Mouse (Mus musculus) stomach, postnatal 0 days (tissue): ENCODE results near the gene Map2k2. TPM values are rescaled to one million over a fixed set of nuclear protein-coding genes. Genes with fewer than 3 reads are reported as not detected.

Experiments used
- ATAC-seq: fragments of 200-750 bp; cut with Nextera tagmentation; 2 replicates; pipeline ENCODE4 v1.8.0; 2017; ENCODE audit not compliant: low FRiP score, low TSS enrichment
- DNase-seq: peaks from one replicate; pipeline ENCODE4 v3.0.0-alpha.2; 2016; ENCODE audit warnings: low spot score
- H3K27ac ChIP-seq: fragments of 300-500 bp; sonication (generic); replicated peaks from 2 replicates; pipeline ENCODE4 v1.5.1; 2014; ENCODE audit warnings: mild to moderate bottlenecking, control low read depth
- H3K27me3 ChIP-seq: fragments of 300-500 bp; sonication (generic); 2 replicates; pipeline ENCODE4 v1.6.1; 2014; ENCODE audit warnings: low read length; ENCODE audit not compliant: control insufficient read depth, insufficient read depth
- H3K36me3 ChIP-seq: fragments of 300-500 bp; sonication (generic); 2 replicates; pipeline ENCODE4 v1.6.1; 2014; ENCODE audit warnings: low read length, mixed read lengths; ENCODE audit not compliant: control insufficient read depth, insufficient read depth
- H3K4me1 ChIP-seq: fragments of 300-500 bp; sonication (generic); replicated peaks from 2 replicates; pipeline ENCODE4 v1.6.1; 2014; ENCODE audit warnings: antibody characterized with exemption; ENCODE audit not compliant: control insufficient read depth, insufficient read depth
- H3K4me2 ChIP-seq: fragments of 300-500 bp; sonication (generic); replicated peaks from 2 replicates; pipeline ENCODE4 v1.6.1; 2014; ENCODE audit warnings: low read depth, mild to moderate bottlenecking, control low read depth, moderate library complexity
- H3K4me3 ChIP-seq: fragments of 300-500 bp; sonication (generic); 2 replicates; pipeline ENCODE4 v1.5.1; 2014; ENCODE audit warnings: low read depth, low read length, control low read depth
- H3K9ac ChIP-seq: fragments of 300-500 bp; sonication (generic); 2 replicates; pipeline ENCODE4 v1.6.1; 2014; ENCODE audit warnings: mild to moderate bottlenecking, low read length, control low read depth, mixed read lengths
- H3K9me3 ChIP-seq: fragments of 300-500 bp; sonication (generic); 2 replicates; pipeline ENCODE4 v1.6.1; 2016; ENCODE audit warnings: low read length; ENCODE audit not compliant: control insufficient read depth
- CTCF ChIP-seq: IDR thresholded peaks from 2 replicates; pipeline ENCODE4 v1.5.1; 2016; ENCODE audit warnings: antibody characterized with exemption, low read depth, mild to moderate bottlenecking, moderate library complexity
- EP300 ChIP-seq: optimal IDR thresholded peaks from 2 replicates; pipeline ENCODE3; 2016; ENCODE audit warnings: antibody characterized with exemption
- WGBS: fragments of 180-500 bp; shearing (Covaris S2); extraction: QIAGEN DNeasy Blood & Tissue Kit; methylation state at CpG from one replicate; pipeline ENCODE4 v1.1.7; 2014; 5-methylcytosine and 5-hydroxymethylcytosine counted together
- polyA plus RNA-seq: library from polyadenylated mRNA; unstranded; fragments of >200 nt; fragmentation: Nextera tagmentation; extraction: Ambion mirVana; gene quantifications from 2 replicates; pipeline ENCODE4 v1.2.1, GENCODE M21; 2015

The Map2k2 gene
- polyA plus RNA-seq, 1 experiment from 2014 or later: 135 TPM

DNA sequence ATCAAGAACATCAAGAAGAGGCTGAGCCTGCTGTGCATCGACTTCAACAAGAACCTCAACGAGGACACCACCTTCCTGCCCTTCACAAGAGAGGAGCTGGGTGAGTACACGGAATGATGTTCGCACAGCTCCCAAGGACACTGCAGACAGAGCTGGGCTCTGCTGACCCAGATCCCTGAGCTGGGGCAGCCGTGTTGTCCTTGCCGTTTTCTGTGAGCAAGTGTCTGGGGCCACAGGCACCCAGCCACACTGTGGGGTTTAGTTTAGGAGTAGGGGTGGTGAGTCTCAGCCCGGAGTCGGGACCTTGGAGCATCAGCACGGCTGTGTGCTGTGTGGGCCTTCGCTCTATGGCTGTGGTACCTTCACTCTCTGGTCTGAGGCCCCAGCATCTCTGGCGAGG lies 27.8 kb upstream of the Map2k2 start:
- H3K36me3 ChIP-seq: peaks cover 27% of the 10 kb centered on the region
- 92% methylated on average over 11 of the region's 11 CpGs for WGBS
- DNase-seq: no peak

DNA sequence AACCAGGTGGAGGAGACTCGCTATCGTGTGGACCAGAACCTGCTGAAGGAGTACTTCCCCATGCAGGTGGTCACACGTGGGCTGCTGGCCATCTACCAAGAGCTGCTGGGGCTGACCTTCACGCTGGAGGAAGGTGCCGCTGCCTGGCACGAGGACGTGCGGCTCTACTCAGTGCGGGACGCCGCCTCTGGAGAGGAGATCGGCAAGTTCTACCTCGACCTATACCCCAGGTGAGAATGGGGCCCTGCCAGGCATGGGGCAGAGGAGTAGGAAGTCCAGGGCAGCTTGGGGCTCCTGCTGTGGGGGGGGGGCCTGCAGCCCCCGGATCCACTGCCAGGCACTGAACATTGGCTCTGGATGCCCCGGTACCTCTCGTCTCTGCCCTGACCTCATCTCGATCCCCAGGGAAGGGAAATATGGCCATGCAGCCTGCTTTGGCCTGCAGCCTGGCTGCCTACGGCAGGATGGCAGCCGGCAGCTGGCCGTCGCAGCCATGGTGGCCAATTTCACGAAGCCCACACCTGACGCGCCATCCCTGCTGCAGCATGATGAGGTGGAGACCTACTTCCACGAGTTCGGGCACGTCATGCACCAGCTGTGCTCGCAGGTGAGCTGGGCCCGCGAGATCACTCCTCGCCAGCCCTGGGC lies 25.6 kb upstream of the Map2k2 start:
- ATAC-seq: no peak
- TF ChIP-seq EP300 (no peak), CTCF (no peak)
- peaks cover 20% of the 10 kb centered on the region for H3K36me3 ChIP-seq
- no peak overlapping the region for H3K4me2 ChIP-seq
- H3K9ac ChIP-seq: no peak overlapping the region
- no peaks in the 10 kb centered on the region for H3K9me3 ChIP-seq
- H3K4me3 ChIP-seq: no peak overlapping the region
- H3K27ac ChIP-seq: no peak overlapping the region
- no peak for DNase-seq
- WGBS: 90% methylated on average over 31 of the region's 31 CpGs
- no peaks in the 10 kb centered on the region for H3K27me3 ChIP-seq
- no peaks in the 10 kb centered on the region for H3K4me1 ChIP-seq

More for the DNA sequence above, 27.8 kb upstream of the Map2k2 start:
- TF ChIP-seq CTCF: no peak
- TF ChIP-seq EP300: no peak
- ATAC-seq: no peak
- no peaks in the 10 kb centered on the region for H3K9me3 ChIP-seq
- no peaks in the 10 kb centered on the region for H3K4me1 ChIP-seq
- no peak overlapping the region for H3K4me3 ChIP-seq
- no peaks in the 10 kb centered on the region for H3K27me3 ChIP-seq
- H3K27ac ChIP-seq: no peak overlapping the region
- H3K4me2 ChIP-seq: no peak overlapping the region
- no peak overlapping the region for H3K9ac ChIP-seq

DNA sequence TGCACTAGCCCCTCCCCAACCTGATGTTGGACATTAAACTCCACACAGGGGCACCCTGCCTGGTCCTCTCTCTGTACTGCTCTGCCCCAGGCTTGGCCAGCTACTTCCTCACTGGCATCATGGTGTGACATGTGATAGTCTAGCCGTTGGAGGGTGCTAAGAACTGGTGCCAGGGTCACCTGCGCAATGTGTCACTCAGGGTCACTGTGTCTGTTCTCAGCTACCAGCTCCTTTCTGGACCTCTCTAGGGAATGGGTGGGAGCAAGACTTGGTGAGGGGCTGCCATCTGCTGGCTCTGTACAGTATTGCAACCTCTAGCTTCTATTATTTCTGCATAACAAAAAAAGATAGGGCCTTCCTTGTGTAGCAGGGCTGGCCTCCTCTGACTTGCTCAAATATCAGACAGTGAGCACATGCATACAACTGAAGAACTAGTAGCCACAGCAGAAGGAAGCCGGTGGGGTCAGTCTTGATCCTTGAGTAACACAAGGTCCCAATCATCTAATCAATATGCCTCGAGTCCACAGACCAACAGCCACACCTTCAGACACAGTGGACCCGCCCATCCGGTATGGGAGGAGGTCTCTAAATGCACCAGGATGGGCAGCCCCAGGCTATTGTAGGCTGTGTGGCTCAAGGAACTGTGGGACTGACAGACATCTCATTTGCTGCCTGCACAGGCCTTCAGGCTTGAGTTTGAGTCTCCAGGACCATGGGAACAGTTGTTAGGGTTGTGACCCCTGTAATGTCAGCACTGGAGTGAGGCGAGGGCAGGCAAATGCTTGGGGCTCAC lies 23.4 kb upstream of the Map2k2 start:
- TF ChIP-seq EP300 (no peak), CTCF (peak; percentile 91)
- WGBS: 68% methylated on average over 7 of the region's 7 CpGs
- H3K27ac ChIP-seq: no peak overlapping the region
- H3K9me3 ChIP-seq: no peaks in the 10 kb centered on the region
- H3K4me3 ChIP-seq: no peak overlapping the region
- H3K4me1 ChIP-seq: no peaks in the 10 kb centered on the region
- H3K4me2 ChIP-seq: no peak overlapping the region
- H3K9ac ChIP-seq: no peak overlapping the region
- H3K36me3 ChIP-seq: peaks cover 16% of the 10 kb centered on the region
- ATAC-seq (peak; percentile 67), DNase-seq (peak; percentile 76)
- H3K27me3 ChIP-seq: no peaks in the 10 kb centered on the region

DNA sequence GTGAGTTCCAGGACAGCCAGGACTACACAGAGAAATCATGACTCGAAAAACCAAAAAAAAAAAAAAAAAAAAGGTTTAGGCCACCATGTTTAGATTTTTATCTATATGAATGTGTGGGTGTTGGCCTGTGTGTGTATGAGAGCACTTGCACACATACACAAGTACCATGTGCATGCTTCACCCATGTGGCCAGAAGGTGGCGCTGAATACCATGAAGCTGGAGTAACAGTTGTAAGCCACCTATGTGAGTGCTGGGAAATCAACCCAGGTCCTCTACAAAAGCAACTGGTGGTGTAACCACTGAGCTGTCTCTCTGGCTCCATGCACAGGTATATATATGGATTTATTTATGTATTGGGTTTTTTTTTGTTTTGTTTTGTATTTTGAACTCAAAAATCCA lies 18.7 kb upstream of the Map2k2 start:
- DNase-seq: no peak
- Histone ChIP-seq H3K9ac (no peak overlapping the region), H3K4me2 (no peak overlapping the region), H3K4me3 (no peak overlapping the region), H3K27me3 (no peaks in the 10 kb centered on the region), H3K9me3 (no peaks in the 10 kb centered on the region), H3K36me3 (no peaks in the 10 kb centered on the region), H3K4me1 (no peaks in the 10 kb centered on the region), H3K27ac (no peak overlapping the region)
- WGBS: 49% methylated on average over 2 of the region's 2 CpGs
- TF ChIP-seq EP300 (no peak), CTCF (peak; percentile 58)
- ATAC-seq: no peak

DNA sequence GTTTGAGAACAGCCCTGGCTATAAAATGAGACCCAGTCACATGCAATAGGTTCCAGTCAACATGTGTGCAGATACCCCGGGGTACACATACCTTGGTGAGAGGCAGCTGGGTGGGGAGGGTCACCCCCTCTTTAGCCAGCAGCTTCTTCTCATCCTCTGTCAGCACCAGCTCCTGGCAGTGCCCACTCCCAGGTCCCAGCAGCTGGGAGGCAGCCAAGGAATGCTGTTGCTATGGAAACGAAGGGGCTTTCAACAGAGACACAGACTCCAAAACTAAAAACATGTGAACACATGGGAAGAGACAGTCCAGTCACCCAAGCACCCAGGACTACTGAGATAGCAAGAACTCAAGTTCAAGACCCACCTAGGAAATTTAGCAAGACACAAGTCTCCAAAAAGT lies 16.5 kb upstream of the Map2k2 start:
- DNase-seq: no peak
- ATAC-seq: no peak
- Histone ChIP-seq H3K9me3 (no peaks in the 10 kb centered on the region), H3K4me3 (no peak overlapping the region), H3K27me3 (no peaks in the 10 kb centered on the region), H3K27ac (no peak overlapping the region), H3K4me2 (no peak overlapping the region), H3K9ac (no peak overlapping the region), H3K4me1 (no peaks in the 10 kb centered on the region), H3K36me3 (no peaks in the 10 kb centered on the region)
- 29% methylated on average over 2 of the region's 2 CpGs for WGBS
- no peak for TF ChIP-seq EP300
- no peak for TF ChIP-seq CTCF

DNA sequence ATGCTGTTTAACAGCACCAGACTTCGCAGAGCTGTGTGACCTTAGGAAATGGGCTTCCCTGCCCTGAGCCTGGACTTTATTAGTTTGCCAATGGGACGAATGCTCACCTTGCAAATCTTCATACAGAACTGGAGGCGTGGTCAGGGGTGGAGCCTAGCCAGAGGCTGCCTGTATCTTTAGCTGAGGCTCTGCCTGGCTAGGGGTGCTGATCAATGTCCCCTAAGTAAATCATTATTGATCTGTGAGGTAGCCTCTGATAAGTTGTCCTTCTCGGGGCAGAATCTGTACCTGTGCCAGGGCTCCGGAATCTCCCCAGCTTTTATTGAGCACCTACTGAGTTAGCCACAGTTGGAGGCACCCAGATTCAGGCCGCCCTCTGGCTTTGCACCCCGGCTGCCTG lies 15.1 kb upstream of the Map2k2 start:
- Histone ChIP-seq H3K36me3 (no peaks in the 10 kb centered on the region), H3K4me1 (no peaks in the 10 kb centered on the region), H3K27me3 (no peaks in the 10 kb centered on the region), H3K4me3 (no peak overlapping the region), H3K4me2 (no peak overlapping the region), H3K9ac (no peak overlapping the region), H3K27ac (no peak overlapping the region), H3K9me3 (no peaks in the 10 kb centered on the region)
- DNase-seq: no peak
- ATAC-seq: no peak
- no peak for TF ChIP-seq CTCF
- TF ChIP-seq EP300: no peak
- WGBS: 71% methylated on average over 7 of the region's 7 CpGs
